Comparison of ENCODE assay signal across 9 mouse cellular contexts in the genomic region with DNA sequence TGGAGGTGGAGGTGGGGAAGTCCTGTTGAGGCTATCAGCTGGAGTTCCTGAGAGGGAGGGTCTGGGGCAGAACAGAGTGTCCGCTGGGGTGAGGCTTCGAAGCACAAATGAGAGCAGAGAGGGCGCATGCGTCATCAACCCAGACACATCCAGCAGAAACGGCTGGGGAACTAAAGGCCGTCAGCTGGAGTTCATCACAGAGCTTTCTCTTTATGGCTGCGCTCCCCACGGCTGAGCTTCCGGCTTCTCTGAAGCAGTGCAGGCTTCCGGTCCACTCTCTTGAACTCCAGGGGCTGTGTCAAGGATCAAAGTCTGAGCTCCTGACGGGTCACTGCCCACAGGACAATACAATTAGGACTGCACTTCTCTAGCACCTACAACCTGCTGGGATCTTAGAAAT. TPM values are rescaled to one million over a fixed set of nuclear protein-coding genes. Genes with fewer than 3 reads are reported as not detected.
A peak's percentile ranks its signal among the peaks of the same experiment; 100 is the strongest.
DNase-seq lines count a peak whose midpoint lies in the region; ATAC-seq lines count a peak whose summit lies in the region.
"Had no signal": no experiment of that assay in that cellular context is flagged by ENCODE, and none has a peak within 500 bp of the region (broad histone marks: within the 10 kb centered on the region; RNA-seq: fewer than 3 reads in every experiment).

No protein-coding gene starts in this region.

- peaks cover 62% of the 10 kb centered on the region for H3K4me1 ChIP-seq in forebrain, embryonic 10.5 days
- no peaks in the 10 kb centered on the region; the same call in 1 of the 2 replicates for H3K4me1 ChIP-seq in hindbrain, embryonic 11.5 days (replicated peaks; ENCODE audit: control insufficient read depth, insufficient read depth, low read length)
- peaks cover 18% of the 10 kb centered on the region for H3K4me1 ChIP-seq in limb, embryonic 11.5 days (ENCODE audit: control insufficient read depth, insufficient read depth, low read length)
- H3K4me1 ChIP-seq in midbrain, embryonic 14.5 days (ENCODE audit: control insufficient read depth, insufficient read depth, low read length) = peaks cover 9% of the 10 kb centered on the region; the same call in 1 of the 2 replicates

- peak overlapping the region; percentile 41 for H3K4me3 ChIP-seq in forebrain, embryonic 10.5 days
- H3K4me3 ChIP-seq in hindbrain, embryonic 11.5 days (ENCODE audit: low read depth, low read length) = no peak overlapping the region
- no peak overlapping the region for H3K4me3 ChIP-seq in limb, embryonic 11.5 days (ENCODE audit: low read depth, low read length)
- H3K4me3 ChIP-seq in midbrain, embryonic 14.5 days (replicated peaks; ENCODE audit: low read depth, low read length) = peak overlapping the region; percentile 15; the same call in 1 of the 2 replicates

- no peaks in the 10 kb centered on the region for H3K36me3 ChIP-seq in forebrain, embryonic 10.5 days (replicated peaks)
- H3K36me3 ChIP-seq in hindbrain, embryonic 11.5 days (ENCODE audit: control insufficient read depth, insufficient read depth, low read length) = no peaks in the 10 kb centered on the region
- no peaks in the 10 kb centered on the region for H3K36me3 ChIP-seq in limb, embryonic 11.5 days (ENCODE audit: control insufficient read depth, insufficient read depth, low read length)
- H3K36me3 ChIP-seq in midbrain, embryonic 14.5 days (ENCODE audit: control insufficient read depth, insufficient read depth, low read length) = no peaks in the 10 kb centered on the region

- DNase-seq in adrenal gland, adult (ENCODE audit: inconsistent age in 2 of 2, low spot score in 1 of 2) = peak; percentile 45 to 59
- DNase-seq in adrenal gland, postnatal 4 days (ENCODE audit: low spot score in 2 of 2) = no peak
- peak; percentile 75 for DNase-seq in forebrain, embryonic 10.5 days (ENCODE audit: extremely low spot score, low spot score)
- peak; percentile 73 for DNase-seq in hindbrain, embryonic 11.5 days (ENCODE audit: low spot score)
- peak; percentile 87 for DNase-seq in limb, embryonic 11.5 days (ENCODE audit: low spot score)
- peak; percentile 74 for DNase-seq in midbrain, embryonic 14.5 days
- no peak for DNase-seq in left cerebral cortex, adult 11 months (ENCODE audit: low spot score)
- DNase-seq in frontal cortex, postnatal 25 days (ENCODE audit: low spot score in 2 of 2) = no peak

- peaks cover 88% of the 10 kb centered on the region for H3K27me3 ChIP-seq in forebrain, embryonic 10.5 days (ENCODE audit: poor library complexity, severe bottlenecking)
- H3K27me3 ChIP-seq in hindbrain, embryonic 11.5 days (ENCODE audit: control insufficient read depth, insufficient read depth, low read length) = peaks cover 4% of the 10 kb centered on the region; the same call in 1 of the 2 replicates
- no peaks in the 10 kb centered on the region for H3K27me3 ChIP-seq in limb, embryonic 11.5 days (ENCODE audit: control insufficient read depth, insufficient read depth, low read length)
- H3K27me3 ChIP-seq in midbrain, embryonic 14.5 days (ENCODE audit: control insufficient read depth, insufficient read depth, low read length) = peaks cover 13% of the 10 kb centered on the region; the same call in 1 of the 2 replicates

- peak; percentile 76 for ATAC-seq in hindbrain, embryonic 11.5 days (ENCODE audit: low FRiP score)
- peak; percentile 77 for ATAC-seq in limb, embryonic 11.5 days (ENCODE audit: insufficient number of reproducible peaks, low FRiP score, low TSS enrichment, low read depth)
- ATAC-seq in midbrain, embryonic 14.5 days (ENCODE audit: low FRiP score, low TSS enrichment) = peak; percentile 31; the same call in 1 of the 2 replicates

- under 1% methylated on average over 11 of the region's 11 CpGs for WGBS in forebrain, embryonic 10.5 days
- 0% methylated on average over 11 of the region's 11 CpGs for WGBS in hindbrain, embryonic 11.5 days
- WGBS in limb, embryonic 11.5 days = under 1% methylated on average over 11 of the region's 11 CpGs
- under 1% methylated on average over 11 of the region's 11 CpGs for WGBS in midbrain, embryonic 14.5 days

- no peaks in the 10 kb centered on the region for H3K9me3 ChIP-seq in forebrain, embryonic 10.5 days
- H3K9me3 ChIP-seq in hindbrain, embryonic 11.5 days (ENCODE audit: control insufficient read depth, low read length) = no peaks in the 10 kb centered on the region
- no peaks in the 10 kb centered on the region for H3K9me3 ChIP-seq in limb, embryonic 11.5 days (ENCODE audit: control insufficient read depth, low read length)
- H3K9me3 ChIP-seq in midbrain, embryonic 14.5 days (ENCODE audit: control insufficient read depth, low read length) = no peaks in the 10 kb centered on the region

- H3K27ac ChIP-seq in forebrain, embryonic 10.5 days = peak overlapping the region; percentile 78
- H3K27ac ChIP-seq in hindbrain, embryonic 11.5 days (ENCODE audit: low read depth, low read length) = no peak overlapping the region
- peak overlapping the region; percentile 68 for H3K27ac ChIP-seq in limb, embryonic 11.5 days (replicated peaks; ENCODE audit: low read depth, low read length)
- no peak overlapping the region for H3K27ac ChIP-seq in midbrain, embryonic 14.5 days (replicated peaks; ENCODE audit: low read depth, low read length)

- H3K9ac ChIP-seq in hindbrain, embryonic 11.5 days (ENCODE audit: low read depth, low read length) = no peak overlapping the region
- no peak overlapping the region for H3K9ac ChIP-seq in limb, embryonic 11.5 days (ENCODE audit: low read length)
- no peak overlapping the region; the same call in 1 of the 2 replicates for H3K9ac ChIP-seq in midbrain, embryonic 14.5 days (replicated peaks; ENCODE audit: low read length)

- H3K4me2 ChIP-seq in hindbrain, embryonic 11.5 days (replicated peaks; ENCODE audit: low read depth, low read length) = peak overlapping the region; percentile 24
- H3K4me2 ChIP-seq in limb, embryonic 11.5 days (ENCODE audit: low read depth, severe bottlenecking) = peak overlapping the region; percentile 15; the same call in 1 of the 2 replicates
- H3K4me2 ChIP-seq in midbrain, embryonic 14.5 days (ENCODE audit: low read length) = peak overlapping the region; percentile 52

RNA-seq across cellular contexts. Expression of gene Kcp, which starts 5.5 kb away (rescaled TPM):
- total RNA-seq in adrenal gland, postnatal 4 days (2021) = 10 to 100 TPM in 1 of 2 experiments, 1 to 10 TPM in 1; 9.0 to 14.2 TPM
- 10.8 and 10.9 TPM in 2 replicates for polyA plus RNA-seq in forebrain, embryonic 10.5 days (2016; fragmentation: Nextera tagmentation; extraction: Ambion mirVana)
- polyA plus RNA-seq in hindbrain, embryonic 11.5 days (2014; fragmentation: Nextera tagmentation; extraction: Ambion mirVana) = 11.3 and 12.9 TPM in 2 replicates
- 25.7 and 32.2 TPM in 2 replicates for polyA plus RNA-seq in limb, embryonic 11.5 days (2014; fragmentation: Nextera tagmentation; extraction: Ambion mirVana)
- 11.6 and 12.1 TPM in 2 replicates for polyA plus RNA-seq in midbrain, embryonic 14.5 days (2014; fragmentation: Nextera tagmentation; extraction: Ambion mirVana)

RNA-seq across cellular contexts. Expression of gene Irf5, which starts 13.1 kb away (rescaled TPM):
- 1 to 10 TPM; 4.5 to 4.7 TPM for total RNA-seq in adrenal gland, postnatal 4 days (2021)
- 1.1 and 1.4 TPM in 2 replicates for polyA plus RNA-seq in forebrain, embryonic 10.5 days (2016; fragmentation: Nextera tagmentation; extraction: Ambion mirVana)
- polyA plus RNA-seq in hindbrain, embryonic 11.5 days (2014; fragmentation: Nextera tagmentation; extraction: Ambion mirVana) = 2.5 and 2.7 TPM in 2 replicates
- 1.4 and 2.1 TPM in 2 replicates for polyA plus RNA-seq in limb, embryonic 11.5 days (2014; fragmentation: Nextera tagmentation; extraction: Ambion mirVana)
- 1.1 and 1.9 TPM in 2 replicates for polyA plus RNA-seq in midbrain, embryonic 14.5 days (2014; fragmentation: Nextera tagmentation; extraction: Ambion mirVana)

RNA-seq across cellular contexts. Expression of gene Atp6v1fnb, which starts 42.0 kb away (rescaled TPM):
- 1 to 10 TPM in 1 of 2 experiments, under 1 TPM in 1; 0.92 to 1.1 TPM for total RNA-seq in adrenal gland, postnatal 4 days (2021)
- polyA plus RNA-seq in forebrain, embryonic 10.5 days (2016; fragmentation: Nextera tagmentation; extraction: Ambion mirVana) = 0.22 TPM in 1 of 2 replicates, not detected in the other
- polyA plus RNA-seq in hindbrain, embryonic 11.5 days (2014; fragmentation: Nextera tagmentation; extraction: Ambion mirVana) = not detected in 2 replicates
- polyA plus RNA-seq in limb, embryonic 11.5 days (2014; fragmentation: Nextera tagmentation; extraction: Ambion mirVana) = not detected in 2 replicates
- polyA plus RNA-seq in midbrain, embryonic 14.5 days (2014; fragmentation: Nextera tagmentation; extraction: Ambion mirVana) = 0.84 TPM in 1 of 2 replicates, not detected in the other
- polyA plus RNA-seq: gonadal fat pad, adult 2 months had no signal

RNA-seq across cellular contexts. Expression of gene Atp6v1f, which starts 45.8 kb away (rescaled TPM):
- 100 to 1,000 TPM; 174 to 181 TPM for total RNA-seq in adrenal gland, postnatal 4 days (2021)
- polyA plus RNA-seq in forebrain, embryonic 10.5 days (2016; fragmentation: Nextera tagmentation; extraction: Ambion mirVana) = 187 and 200 TPM in 2 replicates
- 209 and 215 TPM in 2 replicates for polyA plus RNA-seq in hindbrain, embryonic 11.5 days (2014; fragmentation: Nextera tagmentation; extraction: Ambion mirVana)
- 182 and 198 TPM in 2 replicates for polyA plus RNA-seq in limb, embryonic 11.5 days (2014; fragmentation: Nextera tagmentation; extraction: Ambion mirVana)
- polyA plus RNA-seq in midbrain, embryonic 14.5 days (2014; fragmentation: Nextera tagmentation; extraction: Ambion mirVana) = 318 and 408 TPM in 2 replicates

Comparison
In these comparisons a context has a peak if more than half of its experiments do, and no peak if none do; other contexts are left out.
1. DNase-seq: peak in adrenal gland, adult (2 of 2), forebrain, embryonic 10.5 days (single experiment), hindbrain, embryonic 11.5 days (single experiment), limb, embryonic 11.5 days (single experiment) and midbrain, embryonic 14.5 days (single experiment); none in adrenal gland, postnatal 4 days (0 of 2), left cerebral cortex, adult 11 months (single experiment) and frontal cortex, postnatal 25 days (0 of 2).
2. H3K27ac ChIP-seq: peak in forebrain, embryonic 10.5 days (single experiment) and limb, embryonic 11.5 days (single experiment); none in hindbrain, embryonic 11.5 days (single experiment) and midbrain, embryonic 14.5 days (single experiment).
3. H3K4me3 ChIP-seq: peak in forebrain, embryonic 10.5 days (single experiment) and midbrain, embryonic 14.5 days (single experiment); none in hindbrain, embryonic 11.5 days (single experiment) and limb, embryonic 11.5 days (single experiment).
4. Peak in every context shown above with its lines, with median percentiles within 50 percentile points of each other: ATAC-seq and H3K4me2 ChIP-seq.